ENCODE assay signal across 31 mouse cellular contexts in the genomic region with DNA sequence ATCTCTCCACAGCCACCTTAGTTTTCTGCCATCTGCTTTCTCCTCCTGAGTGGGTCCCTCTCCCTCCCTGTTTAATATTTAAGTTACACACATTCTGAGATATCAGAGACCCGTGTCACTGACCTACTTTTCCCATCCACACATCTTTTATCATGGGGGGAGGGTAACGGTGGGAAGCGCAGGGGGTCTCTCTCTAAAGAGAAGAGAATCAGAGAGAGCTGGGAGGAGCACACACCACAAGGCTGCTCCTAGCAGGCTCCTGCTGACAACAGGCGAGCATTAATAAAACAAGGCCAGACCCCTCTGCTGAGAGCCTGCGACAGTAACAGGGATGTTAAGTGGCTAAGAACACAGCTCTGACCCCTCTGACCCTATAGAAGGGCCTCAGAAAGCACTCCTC. TPM values are rescaled to one million over a fixed set of nuclear protein-coding genes. Genes with fewer than 3 reads are reported as not detected.
DNase-seq lines count a peak whose midpoint lies in the region; ATAC-seq and TF ChIP-seq lines count a peak whose summit lies in the region.
"Had no signal": no experiment of that assay in that cellular context is flagged by ENCODE, and none has a peak within 500 bp of the region (broad histone marks: within the 10 kb centered on the region; RNA-seq: fewer than 3 reads in every experiment).

No protein-coding gene starts in this region.

- H3K4me2 ChIP-seq in forebrain, embryonic 13.5 days = no peak overlapping the region
- no peak overlapping the region for H3K4me2 ChIP-seq in midbrain, embryonic 13.5 days (replicated peaks)

- WGBS in forebrain, embryonic 13.5 days = 38% methylated on average over 5 of the region's 5 CpGs
- WGBS in forebrain, embryonic 10.5 days = 51% methylated on average over 5 of the region's 5 CpGs
- 42% methylated on average over 5 of the region's 5 CpGs for WGBS in midbrain, embryonic 13.5 days
- 42% methylated on average over 5 of the region's 5 CpGs for WGBS in midbrain, embryonic 10.5 days
- WGBS in lung, adult 2 months = 45% methylated on average over 5 of the region's 5 CpGs

- H3K27ac ChIP-seq in forebrain, embryonic 13.5 days = no peak overlapping the region
- no peak overlapping the region for H3K27ac ChIP-seq in forebrain, embryonic 10.5 days
- no peak overlapping the region for H3K27ac ChIP-seq in midbrain, embryonic 13.5 days
- no peak overlapping the region for H3K27ac ChIP-seq in midbrain, embryonic 10.5 days (replicated peaks)
- H3K27ac ChIP-seq: embryonic facial prominence, embryonic 12.5 days; embryonic facial prominence, embryonic 15.5 days; heart, embryonic 13.5 days; hindbrain, embryonic 15.5 days; intestine, embryonic 15.5 days had no signal

- ATAC-seq in forebrain, embryonic 13.5 days = peak; percentile 48; the same call in 1 of the 2 replicates
- peak; percentile 46 for ATAC-seq in midbrain, embryonic 13.5 days
- ATAC-seq: forebrain, embryonic 16.5 days; intestine, embryonic 15.5 days; Patski had no signal

- no peak for DNase-seq in forebrain, embryonic 10.5 days (ENCODE audit: extremely low spot score, low spot score)
- DNase-seq in midbrain, embryonic 10.5 days (ENCODE audit: low spot score) = no peak
- DNase-seq in brain, embryonic 14.5 days (ENCODE audit: low read depth) = peak; percentile 63
- peak; percentile 55 for DNase-seq in retina, embryonic 14.5 days (ENCODE audit: low spot score)
- DNase-seq in lung, adult 2 months = no peak
- DNase-seq: adrenal gland, postnatal 10 days; adrenal gland, postnatal 36 days; B cell, adult 2 months; cerebellum, adult 11 months; cerebellum, adult 2 months; cerebellum, adult 9-11 months; cerebellum, postnatal 25 days; gastrocnemius, postnatal 25 days; heart, adult 18-20 months; heart, postnatal 14 days; heart, postnatal 4 days had no signal

- H3K27me3 ChIP-seq in forebrain, embryonic 13.5 days = peaks cover 31% of the 10 kb centered on the region
- peaks cover 50% of the 10 kb centered on the region for H3K27me3 ChIP-seq in forebrain, embryonic 10.5 days (ENCODE audit: poor library complexity, severe bottlenecking)
- H3K27me3 ChIP-seq in midbrain, embryonic 13.5 days = peaks cover 45% of the 10 kb centered on the region
- peaks cover 59% of the 10 kb centered on the region for H3K27me3 ChIP-seq in midbrain, embryonic 10.5 days (ENCODE audit: low read depth, poor library complexity, severe bottlenecking)
- H3K27me3 ChIP-seq: CH12.LX had no signal

- no peak for TF ChIP-seq CTCF in brain, embryonic 14.5 days (IDR thresholded peaks at IDR 0.05; ENCODE audit: borderline replicate concordance, extremely low read depth, insufficient read depth, insufficient read length)
- TF ChIP-seq CTCF in lung, adult 2 months (IDR thresholded peaks at IDR 0.05; ENCODE audit: insufficient read depth, low read length) = no peak

- no peak overlapping the region for H3K9ac ChIP-seq in forebrain, embryonic 13.5 days
- H3K9ac ChIP-seq in midbrain, embryonic 13.5 days (replicated peaks) = no peak overlapping the region
- H3K9ac ChIP-seq: embryonic facial prominence, embryonic 12.5 days; embryonic facial prominence, embryonic 15.5 days; heart, embryonic 13.5 days; hindbrain, embryonic 15.5 days; intestine, embryonic 15.5 days had no signal

- peaks cover 25% of the 10 kb centered on the region for H3K4me1 ChIP-seq in forebrain, embryonic 13.5 days
- H3K4me1 ChIP-seq in forebrain, embryonic 10.5 days = peaks cover 25% of the 10 kb centered on the region
- peaks cover 22% of the 10 kb centered on the region for H3K4me1 ChIP-seq in midbrain, embryonic 13.5 days (replicated peaks)
- peaks cover 27% of the 10 kb centered on the region for H3K4me1 ChIP-seq in midbrain, embryonic 10.5 days
- H3K4me1 ChIP-seq in lung, adult 2 months (ENCODE audit: control insufficient read depth, insufficient read depth, low read length) = peaks cover 4% of the 10 kb centered on the region; the same call in 1 of the 2 replicates

- H3K4me3 ChIP-seq in forebrain, embryonic 13.5 days = no peak overlapping the region
- no peak overlapping the region for H3K4me3 ChIP-seq in forebrain, embryonic 10.5 days
- H3K4me3 ChIP-seq in midbrain, embryonic 13.5 days (replicated peaks) = no peak overlapping the region
- H3K4me3 ChIP-seq in midbrain, embryonic 10.5 days = no peak overlapping the region
- H3K4me3 ChIP-seq in lung, adult 2 months (replicated peaks; ENCODE audit: extremely low read depth, low read depth, low read length) = no peak overlapping the region
- H3K4me3 ChIP-seq: embryonic facial prominence, embryonic 15.5 days; intestine, embryonic 15.5 days had no signal

- peaks cover 7% of the 10 kb centered on the region; the same call in 1 of the 2 replicates for H3K9me3 ChIP-seq in forebrain, embryonic 13.5 days (replicated peaks)
- no peaks in the 10 kb centered on the region; the same call in 1 of the 2 replicates for H3K9me3 ChIP-seq in forebrain, embryonic 10.5 days
- H3K9me3 ChIP-seq in midbrain, embryonic 13.5 days = peaks cover 9% of the 10 kb centered on the region
- no peaks in the 10 kb centered on the region; the same call in 1 of the 2 replicates for H3K9me3 ChIP-seq in midbrain, embryonic 10.5 days (replicated peaks)
- H3K9me3 ChIP-seq: embryonic facial prominence, embryonic 12.5 days; embryonic facial prominence, embryonic 15.5 days; heart, embryonic 10.5 days; hindbrain, embryonic 15.5 days; intestine, embryonic 15.5 days had no signal

- H3K36me3 ChIP-seq in forebrain, embryonic 13.5 days (ENCODE audit: poor library complexity, severe bottlenecking) = no peaks in the 10 kb centered on the region
- H3K36me3 ChIP-seq in forebrain, embryonic 10.5 days (replicated peaks) = no peaks in the 10 kb centered on the region
- no peaks in the 10 kb centered on the region for H3K36me3 ChIP-seq in midbrain, embryonic 13.5 days
- H3K36me3 ChIP-seq in midbrain, embryonic 10.5 days = no peaks in the 10 kb centered on the region
- H3K36me3 ChIP-seq: embryonic facial prominence, embryonic 12.5 days; embryonic facial prominence, embryonic 15.5 days; G1E; heart, embryonic 10.5 days; heart, embryonic 13.5 days; hindbrain, embryonic 15.5 days; intestine, embryonic 15.5 days had no signal

- no peak for TF ChIP-seq POLR2A in brain, embryonic 14.5 days (IDR thresholded peaks at IDR 0.05; ENCODE audit: borderline replicate concordance, extremely low read depth, insufficient read depth, insufficient read length, poor library complexity, severe bottlenecking)
- TF ChIP-seq POLR2A in lung, adult 2 months (IDR thresholded peaks at IDR 0.05; ENCODE audit: borderline replicate concordance, extremely low read depth, low read depth, low read length) = no peak

RNA-seq across cellular contexts. Expression of gene Slc18a2, which starts 1.1 kb away (rescaled TPM):
- polyA plus RNA-seq in forebrain, embryonic 13.5 days (2015; fragmentation: Nextera tagmentation; extraction: Ambion mirVana) = 26.1 and 28.6 TPM in 2 replicates
- polyA plus RNA-seq in forebrain, embryonic 10.5 days (2016; fragmentation: Nextera tagmentation; extraction: Ambion mirVana) = 10.8 and 10.9 TPM in 2 replicates
- 28.1 and 31.5 TPM in 2 replicates for polyA plus RNA-seq in midbrain, embryonic 13.5 days (2015; fragmentation: Nextera tagmentation; extraction: Ambion mirVana)
- 12.4 and 15.4 TPM in 2 replicates for polyA plus RNA-seq in midbrain, embryonic 10.5 days (2016; fragmentation: Nextera tagmentation; extraction: Ambion mirVana)
- 26.1 and 37.8 TPM in 2 replicates for polyA plus RNA-seq in brain, embryonic 14.5 days (2012; rRNA removed)
- polyA plus RNA-seq in lung, adult 2 months (2012; rRNA removed) = 0.26 and 0.54 TPM in 2 replicates

RNA-seq across cellular contexts. Expression of gene Kcnk18, which starts 40.6 kb away (rescaled TPM):
- polyA plus RNA-seq in forebrain, embryonic 13.5 days (2015; fragmentation: Nextera tagmentation; extraction: Ambion mirVana) = not detected in 2 replicates
- polyA plus RNA-seq in forebrain, embryonic 10.5 days (2016; fragmentation: Nextera tagmentation; extraction: Ambion mirVana) = not detected in 2 replicates
- polyA plus RNA-seq in midbrain, embryonic 13.5 days (2015; fragmentation: Nextera tagmentation; extraction: Ambion mirVana) = not detected in 2 replicates
- not detected in 2 replicates for polyA plus RNA-seq in midbrain, embryonic 10.5 days (2016; fragmentation: Nextera tagmentation; extraction: Ambion mirVana)
- polyA plus RNA-seq in brain, embryonic 14.5 days (2012; rRNA removed) = not detected in 2 replicates
- not detected in 2 replicates for polyA plus RNA-seq in lung, adult 2 months (2012; rRNA removed)
- polyA plus RNA-seq: cerebellum, adult 2 months; embryonic facial prominence, embryonic 12.5 days; embryonic facial prominence, embryonic 15.5 days; forebrain, embryonic 16.5 days; G1E; gonadal fat pad, adult 2 months; heart, embryonic 10.5 days; heart, embryonic 13.5 days; heart, embryonic 16.5 days; hindbrain, embryonic 11.5 days; intestine, embryonic 15.5 days; Patski had no signal

Comparison
In these comparisons a context has a peak if more than half of its experiments do, and no peak if none do; other contexts are left out.
1. DNase-seq: peak in brain, embryonic 14.5 days (single experiment) and retina, embryonic 14.5 days (single experiment); none in forebrain, embryonic 10.5 days (single experiment), midbrain, embryonic 10.5 days (single experiment) and lung, adult 2 months (single experiment).